Mouse (Mus musculus) cortical plate, adult 2 months (tissue): ENCODE data around the gene Mgat5.

Experiments used
- CTCF ChIP-seq: fragments of 200-500 bp; IDR thresholded peaks from 2 replicates; pipeline ENCODE4 v1.5.1; 2011; ENCODE audit warnings: mild to moderate bottlenecking, control low read depth, low read length; ENCODE audit not compliant: insufficient read depth; ENCODE audit errors: extremely low read depth
- POLR2A ChIP-seq: fragments of 200-500 bp; IDR thresholded peaks from 2 replicates; pipeline ENCODE4 v1.6.1; 2011; ENCODE audit warnings: mild to moderate bottlenecking, low read length, control low read depth; ENCODE audit not compliant: insufficient read depth; ENCODE audit errors: extremely low read depth

DNA sequence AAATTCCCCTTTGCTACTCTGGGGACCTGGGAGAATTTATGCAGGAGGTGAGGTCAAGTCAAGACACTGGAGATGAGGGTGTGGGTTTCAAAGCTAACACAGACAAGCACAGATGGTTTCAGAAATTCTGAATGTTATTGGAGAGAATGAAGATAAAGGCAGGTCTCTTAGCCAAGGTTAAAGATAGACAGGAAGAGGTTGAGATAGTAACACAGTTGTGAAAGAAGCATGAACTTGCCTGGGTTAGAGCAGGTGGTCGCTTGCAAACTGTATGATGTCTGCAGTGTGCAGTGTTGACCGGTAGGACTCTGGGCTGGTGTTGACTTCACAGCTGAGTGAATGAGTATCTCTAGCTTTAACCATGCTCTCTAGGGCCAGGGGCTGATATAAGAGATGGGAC lies 97.8 kb downstream of the Mgat5 start:
- TF ChIP-seq CTCF (no peak), POLR2A (no peak)
